Mouse (Mus musculus) adrenal gland, adult 10 weeks (tissue): ENCODE results near the gene Odf3. TPM values are rescaled to one million over a fixed set of nuclear protein-coding genes. Genes with fewer than 3 reads are reported as not detected.

Experiments
- polyA plus RNA-seq: library from polyadenylated mRNA; stranded (reverse); fragments of 350-450 nt; fragmentation: Illumina TruSeq; extraction: RNeasy Lipid Tissue Mini Kit (QIAGEN cat#74804); gene quantifications from one replicate; pipeline ENCODE4 v1.2.3, GENCODE M21; 2014; ENCODE audit warnings: low read depth, low replicate concordance

Gene Odf3
- polyA plus RNA-seq = not detected

GRCm38 (mm10) chr7:140847755-140848580 is at the start of gene Odf3:
Gene Odf3, plus strand, starts transcription at chr7:140847805.

DNA sequence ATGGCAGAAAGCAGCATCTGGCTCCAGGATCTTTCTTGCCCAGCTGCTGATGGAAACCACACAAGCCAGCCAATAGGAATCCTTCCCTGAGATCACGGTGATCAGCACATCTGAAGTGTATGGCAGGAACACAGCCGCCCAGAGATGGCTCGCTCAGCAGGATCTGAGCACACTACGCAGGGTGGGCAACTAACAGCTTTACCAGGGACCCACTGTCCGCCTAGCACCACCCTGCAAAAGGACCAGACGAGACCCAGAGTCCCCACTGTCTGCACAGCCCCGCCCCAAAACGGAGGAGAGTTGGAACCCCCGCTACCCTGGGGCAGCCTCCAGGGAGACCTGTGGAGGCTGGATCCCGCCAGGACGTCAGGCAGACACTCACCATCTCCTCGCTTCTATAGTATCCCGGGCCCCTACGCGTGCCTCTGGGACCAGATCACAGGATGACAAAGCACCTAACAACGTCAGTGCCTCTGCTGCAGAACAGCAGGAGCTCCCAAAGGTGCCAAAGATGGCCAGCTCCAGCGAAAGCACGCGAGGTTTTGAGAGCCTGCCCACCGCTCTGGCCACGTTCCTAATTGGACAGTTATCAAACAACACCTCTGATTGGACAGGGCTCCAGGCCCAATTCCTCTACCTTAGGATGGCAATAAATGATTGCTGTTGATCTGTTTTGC is 25.8 kb upstream of the Odf3 start, which contains the start of gene Zfp941:
TSS of gene Zfp941 (minus strand) at position 526 of the 677 bp plus-strand sequence.

GRCm38 (mm10) chr7:140834968-140835757 is 12.4 kb upstream of the Odf3 start, which contains the start of gene Urah:
Gene Urah, plus strand, starts transcription at chr7:140835018.

GRCm38 (mm10) chr7:140844905-140845665 is 2.5 kb upstream of the Odf3 start, which contains the start of gene Scgb1c1:
Gene Scgb1c1, plus strand, starts transcription at chr7:140845547.

GRCm38 (mm10) chr7:140855860-140856784 is 8.5 kb downstream of the Odf3 start, which contains the start of gene Gm45785:
Gene Gm45785, minus strand, starts transcription at chr7:140856331.

GRCm38 (mm10) chr7:140856785-140857549 is 9.4 kb downstream of the Odf3 start, which contains the start of gene Ric8a:
Gene Ric8a, plus strand, starts transcription at chr7:140856957.

DNA sequence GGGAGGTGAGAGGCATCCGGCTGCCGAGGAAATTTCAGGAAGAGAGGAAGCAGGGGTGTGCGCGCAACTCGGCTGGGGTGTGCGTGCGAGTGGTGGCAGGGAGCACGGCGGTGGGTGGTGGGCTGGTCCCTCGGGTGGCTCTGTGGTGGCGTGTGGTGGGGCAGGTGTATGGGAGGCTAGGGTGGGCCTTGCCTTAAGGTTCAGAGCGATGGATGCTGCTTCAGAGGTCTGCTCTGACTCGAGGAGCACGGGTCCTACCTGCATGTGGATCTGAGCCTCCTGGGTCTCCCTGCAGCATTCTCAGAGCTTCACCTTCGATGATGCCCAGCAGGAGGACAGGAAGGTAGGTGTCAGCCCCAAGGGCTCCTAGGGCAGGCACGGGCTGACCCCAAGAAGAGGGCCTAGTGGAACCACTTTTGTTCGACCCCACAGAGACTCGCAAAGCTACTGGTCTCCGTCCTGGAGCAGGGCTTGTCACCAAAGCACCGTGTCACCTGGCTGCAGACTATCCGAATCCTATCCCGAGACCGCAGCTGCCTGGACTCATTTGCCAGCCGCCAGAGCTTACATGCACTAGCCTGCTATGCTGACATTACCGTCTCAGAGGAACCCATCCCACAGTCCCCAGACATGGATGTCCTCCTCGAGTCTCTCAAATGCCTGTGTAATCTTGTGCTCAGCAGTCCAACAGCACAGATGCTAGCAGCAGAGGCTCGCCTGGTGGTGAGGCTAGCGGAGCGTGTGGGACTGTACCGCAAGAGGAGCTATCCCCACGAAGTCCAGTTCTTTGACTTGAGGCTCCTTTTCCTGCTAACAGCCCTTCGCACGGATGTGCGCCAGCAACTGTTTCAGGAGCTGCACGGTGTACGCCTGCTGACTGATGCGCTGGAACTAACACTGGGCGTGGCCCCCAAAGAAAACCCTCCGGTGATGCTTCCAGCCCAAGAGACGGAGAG is 10.2 kb downstream of the Odf3 start, which contains the start of gene Bet1l:
TSS of gene Bet1l (minus strand) at position 28 of the 956 bp plus-strand sequence.

DNA sequence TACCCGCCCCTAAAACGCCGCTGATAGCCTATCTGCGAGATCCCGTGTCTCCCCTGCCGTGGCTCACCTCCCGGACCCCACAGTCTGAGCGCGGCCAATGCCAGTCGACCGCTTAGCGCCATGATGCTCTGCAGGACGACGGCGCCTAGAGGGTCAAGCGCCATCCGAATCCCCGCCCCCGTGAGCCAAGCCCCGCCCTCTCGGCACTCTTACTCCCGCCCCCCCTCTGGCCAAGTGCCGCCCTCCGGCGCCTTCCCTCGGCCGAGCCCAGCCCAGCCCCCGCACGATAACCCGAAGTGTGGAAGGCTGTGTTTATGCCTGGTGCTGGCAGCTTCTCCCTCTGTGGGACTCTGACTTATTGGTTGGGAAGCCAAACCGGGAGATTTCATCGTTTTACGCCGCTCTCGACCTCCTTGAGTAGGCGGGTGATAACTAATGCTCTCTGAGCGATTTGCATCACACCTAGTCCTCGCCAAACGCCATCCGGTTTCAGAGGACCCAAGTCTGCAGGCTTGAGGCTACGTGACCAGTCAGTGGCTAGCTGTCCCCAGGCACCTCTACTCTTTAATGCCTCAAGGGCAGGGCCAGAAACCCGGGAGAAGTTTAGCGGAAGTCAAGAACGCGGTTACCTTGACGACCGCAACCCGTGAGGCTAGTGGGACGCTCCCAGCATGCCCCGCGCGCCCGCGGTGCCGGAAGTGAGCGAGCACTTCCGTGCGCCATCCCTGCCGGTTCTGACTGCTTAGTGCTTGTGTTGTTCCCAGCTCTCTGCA is 34.3 kb downstream of the Odf3 start, which contains the start of the genes Psmd13 and Sirt3:
TSS of gene Psmd13 (plus strand) at position 273 of the 773 bp plus-strand sequence.
TSS of gene Sirt3 (minus strand) at position 614 of the 773 bp plus-strand sequence.

DNA sequence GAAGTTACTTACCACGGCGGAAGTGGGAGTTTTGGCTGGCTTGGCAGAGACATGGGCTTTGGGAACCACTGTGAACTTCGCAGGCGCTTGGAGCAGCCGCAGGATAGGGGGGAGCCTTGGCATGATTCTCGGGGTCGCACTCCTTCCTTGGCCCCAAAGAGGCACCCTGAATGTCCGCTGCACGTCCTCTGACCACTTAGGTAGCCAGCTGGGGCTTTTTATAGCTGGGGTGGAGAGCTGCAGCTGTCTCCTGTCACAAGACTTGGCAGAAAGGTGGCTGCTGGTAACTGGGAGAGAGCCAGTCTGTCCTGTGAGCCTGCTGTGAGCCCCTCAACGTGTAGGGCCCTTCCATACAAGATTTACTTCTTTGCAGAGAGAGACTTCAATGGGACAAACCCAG is 52.6 kb downstream of the Odf3 start, which contains the start of gene Cox8b:
TSS of gene Cox8b (minus strand) at position 227 of the 400 bp plus-strand sequence.

Other genes starting within 250 kb of the Odf3 start
- not detected for gene Olfr46, start 246.5 kb upstream of the Odf3 start, polyA plus RNA-seq
- not detected for gene Olfr61, start 218.8 kb upstream of the Odf3 start, polyA plus RNA-seq
- gene Olfr53, start 201.4 kb upstream of the Odf3 start, polyA plus RNA-seq = not detected
- not detected for gene Olfr539, start 187.9 kb upstream of the Odf3 start, polyA plus RNA-seq
- not detected for gene Olfr45, start 165.9 kb upstream of the Odf3 start, polyA plus RNA-seq
- gene Olfr541, start 150.5 kb upstream of the Odf3 start, polyA plus RNA-seq = not detected
- 641 TPM for gene Cyp2e1, start 84.1 kb upstream of the Odf3 start, polyA plus RNA-seq
- not detected for gene Syce1, start 60.0 kb upstream of the Odf3 start, polyA plus RNA-seq
- 2.6 TPM for gene Zfp941, start 25.6 kb upstream of the Odf3 start, polyA plus RNA-seq
- gene Urah, start 12.8 kb upstream of the Odf3 start, polyA plus RNA-seq = not detected
- gene Scgb1c1, start 2.3 kb upstream of the Odf3 start, polyA plus RNA-seq = not detected
- gene Gm45785, start 8.5 kb downstream of the Odf3 start, polyA plus RNA-seq = not detected
- 6.5 TPM for gene Ric8a, start 9.2 kb downstream of the Odf3 start, polyA plus RNA-seq
- gene Bet1l, start 9.8 kb downstream of the Odf3 start, polyA plus RNA-seq = 2.8 TPM
- 154 TPM for gene Psmd13, start 34.2 kb downstream of the Odf3 start, polyA plus RNA-seq
- gene Sirt3, start 34.5 kb downstream of the Odf3 start, polyA plus RNA-seq = 2.4 TPM
- gene Cox8b, start 52.6 kb downstream of the Odf3 start, polyA plus RNA-seq = 4.0 TPM
- 0.35 TPM for gene Nlrp6, start 73.1 kb downstream of the Odf3 start, polyA plus RNA-seq
- gene Pgghg, start 93.6 kb downstream of the Odf3 start, polyA plus RNA-seq = 2.7 TPM
- not detected for gene Ifitm5, start 102.5 kb downstream of the Odf3 start, polyA plus RNA-seq
- not detected for gene Gm45717, start 108.1 kb downstream of the Odf3 start, polyA plus RNA-seq
- gene Ifitm2, start 108.2 kb downstream of the Odf3 start, polyA plus RNA-seq = 160 TPM
- gene Ifitm1, start 119.4 kb downstream of the Odf3 start, polyA plus RNA-seq = 1.6 TPM
- gene Ifitm3, start 163.0 kb downstream of the Odf3 start, polyA plus RNA-seq = 14.5 TPM
- gene Ifitm6, start 170.1 kb downstream of the Odf3 start, polyA plus RNA-seq = not detected
- gene Gm17387, start 181.3 kb downstream of the Odf3 start, polyA plus RNA-seq = not detected
- not detected for gene B4galnt4, start 213.3 kb downstream of the Odf3 start, polyA plus RNA-seq
- gene Pkp3, start 230.4 kb downstream of the Odf3 start, polyA plus RNA-seq = not detected